Mouse (Mus musculus) forebrain, postnatal 0 days (tissue): ENCODE results near the gene Acer1. TPM values are rescaled to one million over a fixed set of nuclear protein-coding genes. Genes with fewer than 3 reads are reported as not detected.

ENCODE experiments used
- ATAC-seq: fragments of 200-750 bp; cut with Nextera tagmentation; 2 replicates; pipeline ENCODE4 v1.8.0; 2017; ENCODE audit warnings: mild to moderate bottlenecking, moderate library complexity
- DNase-seq: peaks from one replicate; pipeline ENCODE4 v3.0.0-alpha.2; 2015
- H3K27ac ChIP-seq: fragments of 300-500 bp; sonication (generic); 2 replicates; pipeline ENCODE4 v1.5.1; 2014; ENCODE audit warnings: low read depth, mild to moderate bottlenecking, antibody characterized with exemption, low read length, moderate library complexity, mixed read lengths
- H3K27me3 ChIP-seq: fragments of 300-500 bp; sonication (generic); 2 replicates; pipeline ENCODE4 v1.6.1; 2014; ENCODE audit warnings: mild to moderate bottlenecking, low read length, mixed read lengths; ENCODE audit not compliant: insufficient read depth
- H3K36me3 ChIP-seq: fragments of 300-500 bp; sonication (generic); 2 replicates; pipeline ENCODE4 v1.6.1; 2014; ENCODE audit warnings: mild to moderate bottlenecking, moderate library complexity; ENCODE audit not compliant: insufficient read depth
- H3K4me1 ChIP-seq: fragments of 300-500 bp; sonication (generic); 2 replicates; pipeline ENCODE4 v1.6.1; 2014; ENCODE audit warnings: antibody characterized with exemption; ENCODE audit not compliant: insufficient read depth
- H3K4me2 ChIP-seq: fragments of 300-500 bp; sonication (generic); 2 replicates; pipeline ENCODE4 v1.6.1; 2014; ENCODE audit warnings: low read depth, mild to moderate bottlenecking, moderate library complexity
- H3K4me3 ChIP-seq: fragments of 300-500 bp; sonication (generic); 2 replicates; pipeline ENCODE4 v1.5.1; 2014; ENCODE audit warnings: low read depth, low read length, mixed read lengths
- H3K9ac ChIP-seq: fragments of 300-500 bp; sonication (generic); 2 replicates; pipeline ENCODE4 v1.6.1; 2014; ENCODE audit warnings: mild to moderate bottlenecking
- H3K9me3 ChIP-seq: fragments of 300-500 bp; sonication (generic); 2 replicates; pipeline ENCODE4 v1.6.1; 2016; ENCODE audit warnings: low read length
- CTCF ChIP-seq: sonication (generic); IDR thresholded peaks from 2 replicates; pipeline ENCODE4 v1.5.1; 2016; ENCODE audit warnings: antibody characterized with exemption, control low read depth, low read depth
- WGBS: fragments of 180-500 bp; shearing (Covaris S2); extraction: QIAGEN DNeasy Blood & Tissue Kit; methylation state at CpG from one replicate; pipeline ENCODE4 v1.1.7; 2014; 5-methylcytosine and 5-hydroxymethylcytosine counted together
- polyA plus RNA-seq: library from polyadenylated mRNA; unstranded; fragments of >200 nt; fragmentation: Nextera tagmentation; extraction: Ambion mirVana; gene quantifications from 2 replicates; pipeline ENCODE4 v1.2.1, GENCODE M21; 2015
- total RNA-seq: library from RNA; depleted of rRNA; stranded (reverse); fragments of >200 nt; gene quantifications from 2 replicates; pipeline ENCODE4 v1.2.3, GENCODE M21; 2014

Gene Acer1
- total and polyA plus RNA-seq, 2 experiments from 2014 or later: not detected

DNA sequence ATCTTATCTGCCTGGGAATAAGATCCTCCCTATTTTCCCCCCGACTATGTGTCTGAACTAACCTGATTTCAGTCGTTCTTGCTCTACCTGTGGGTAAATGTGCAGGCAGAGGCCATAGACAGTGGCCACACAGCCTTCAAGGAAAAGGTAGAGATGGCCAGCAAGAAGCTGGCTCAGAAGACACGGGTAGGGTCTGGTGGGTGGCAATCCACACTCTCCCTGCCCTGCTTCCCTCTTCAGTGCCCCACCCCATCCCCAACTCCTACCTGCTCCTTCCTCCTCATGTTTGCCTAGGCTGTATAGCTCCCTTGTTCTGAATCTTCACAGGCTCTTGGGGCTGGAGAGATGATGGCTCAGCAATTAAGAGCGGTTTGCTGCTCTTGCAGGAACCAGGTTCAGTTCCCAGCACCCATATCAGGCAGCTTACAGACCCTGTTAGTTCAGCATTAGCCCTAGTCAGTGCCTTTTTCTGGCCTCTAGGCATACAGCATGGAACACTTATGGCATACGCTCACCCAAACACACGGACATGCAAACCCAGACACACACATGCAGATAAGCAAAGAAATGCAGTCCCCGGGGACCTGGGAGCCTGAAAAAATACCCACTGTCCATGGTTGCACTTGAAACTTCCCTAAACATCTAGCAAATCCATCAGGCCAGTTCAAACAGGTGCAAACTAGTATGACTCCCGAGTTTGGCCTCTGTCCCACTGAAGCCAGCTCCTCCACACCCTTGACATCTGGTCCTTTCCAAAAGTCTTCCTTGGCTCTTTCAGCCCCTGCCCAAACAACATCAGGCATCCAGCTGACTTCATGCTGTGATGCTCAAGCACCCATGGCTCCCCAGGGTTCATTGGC is 5.2 kb downstream of the Acer1 start:
- H3K4me1 ChIP-seq: no peaks in the 10 kb centered on the region
- no peak overlapping the region for H3K4me2 ChIP-seq
- no peak overlapping the region for H3K4me3 ChIP-seq
- DNase-seq (no peak), ATAC-seq (no peak)
- no peak overlapping the region for H3K9ac ChIP-seq
- H3K36me3 ChIP-seq: no peaks in the 10 kb centered on the region
- H3K9me3 ChIP-seq: no peaks in the 10 kb centered on the region
- no peak for TF ChIP-seq CTCF
- H3K27ac ChIP-seq: no peak overlapping the region
- WGBS: 78% methylated on average over 8 of the region's 8 CpGs
- H3K27me3 ChIP-seq: no peaks in the 10 kb centered on the region

DNA sequence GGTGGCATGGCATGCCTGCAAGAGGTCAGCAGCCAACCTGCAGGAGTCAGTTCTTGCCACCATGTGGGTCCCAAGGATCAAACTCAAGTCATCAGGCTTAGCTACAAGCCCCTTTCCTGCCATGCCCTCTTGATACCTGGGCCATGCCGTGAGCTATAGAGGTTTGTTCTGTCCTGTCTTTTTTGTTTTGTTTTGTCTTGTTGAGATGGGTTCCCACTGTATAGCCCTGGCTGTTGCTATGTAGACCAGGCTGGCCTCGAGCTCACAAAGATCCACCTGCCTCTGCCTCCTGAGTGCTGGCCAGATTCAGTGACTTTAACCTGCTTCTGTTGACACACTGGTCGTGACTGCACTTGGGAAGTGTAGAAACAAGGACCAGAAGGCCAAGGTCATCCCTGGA is 6.5 kb downstream of the Acer1 start:
- TF ChIP-seq CTCF: no peak
- 75% methylated on average over 3 of the region's 3 CpGs for WGBS

DNA sequence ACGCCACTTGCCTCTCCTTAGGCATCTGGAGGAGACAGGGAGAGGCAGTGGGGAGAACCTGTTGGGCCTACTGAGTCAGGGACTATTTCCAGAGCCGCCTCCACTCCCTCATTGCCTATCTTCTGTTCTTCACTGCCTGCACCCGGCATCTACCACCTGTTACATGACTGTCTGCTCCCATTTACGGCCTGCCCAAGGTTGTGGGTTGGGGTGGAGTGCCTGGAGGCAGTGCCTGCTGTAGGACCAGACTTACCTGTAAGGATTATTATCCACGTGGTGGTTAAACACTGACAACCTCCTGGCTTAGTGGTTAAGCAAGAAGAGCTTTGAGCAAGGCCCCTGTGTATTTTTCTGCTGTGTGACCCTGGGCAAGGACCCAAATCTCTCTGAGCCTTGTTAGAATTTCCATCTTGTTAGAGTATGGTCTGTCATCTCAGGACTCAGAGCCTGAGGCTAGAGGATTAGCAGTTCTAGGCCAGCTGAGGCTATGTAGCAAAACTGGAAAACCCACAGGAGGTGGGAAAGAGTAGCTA is 7.2 kb downstream of the Acer1 start:
- 83% methylated on average over 5 of the region's 5 CpGs for WGBS
- TF ChIP-seq CTCF: no peak

More for the DNA sequence above, 6.5 kb downstream of the Acer1 start:
- DNase-seq: no peak
- Histone ChIP-seq H3K4me2 (no peak overlapping the region), H3K4me3 (no peak overlapping the region), H3K36me3 (no peaks in the 10 kb centered on the region), H3K27ac (no peak overlapping the region), H3K9ac (no peak overlapping the region), H3K4me1 (no peaks in the 10 kb centered on the region), H3K9me3 (no peaks in the 10 kb centered on the region), H3K27me3 (no peaks in the 10 kb centered on the region)
- ATAC-seq: no peak

DNA sequence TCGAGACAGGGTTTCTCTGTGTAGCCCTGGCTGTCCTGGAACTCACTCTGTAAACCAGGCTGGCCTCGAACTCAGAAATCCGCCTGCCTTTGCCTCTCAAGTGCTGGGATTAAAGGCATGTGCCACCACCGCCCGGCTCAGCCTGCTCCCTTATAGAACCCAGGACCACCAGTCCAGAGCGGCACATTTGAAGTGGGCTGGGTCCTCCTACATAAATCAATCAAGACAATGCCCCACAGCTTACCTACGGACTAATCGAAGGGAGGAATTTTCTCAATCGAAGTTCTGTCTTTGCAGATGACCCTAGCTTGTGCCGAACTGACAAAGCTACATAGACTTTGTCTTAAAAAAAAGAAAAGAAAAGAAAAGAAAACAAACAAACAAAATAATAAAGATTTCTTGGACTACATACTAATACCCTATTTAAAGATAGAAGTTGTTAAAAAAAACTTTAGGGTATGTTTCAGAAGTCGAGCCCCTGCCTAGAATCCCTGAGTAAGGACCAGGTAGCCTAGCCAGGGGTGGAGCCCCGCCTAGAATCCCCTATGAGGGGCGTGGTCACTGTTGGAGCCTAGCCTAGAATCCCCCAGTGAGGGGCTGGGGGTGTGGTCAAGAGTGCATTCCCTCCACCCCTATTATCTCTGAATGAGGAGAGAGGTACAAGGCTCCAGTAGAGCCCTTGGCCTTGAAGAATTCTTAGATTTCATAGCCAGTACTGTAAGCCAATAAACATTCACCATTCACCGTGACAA is 7.8 kb downstream of the Acer1 start:
- 68% methylated on average over 13 of the region's 14 CpGs for WGBS
- Histone ChIP-seq H3K36me3 (no peaks in the 10 kb centered on the region), H3K27me3 (no peaks in the 10 kb centered on the region), H3K9me3 (no peaks in the 10 kb centered on the region), H3K4me2 (no peak overlapping the region), H3K9ac (no peak overlapping the region), H3K4me3 (no peak overlapping the region), H3K27ac (no peak overlapping the region), H3K4me1 (no peaks in the 10 kb centered on the region)
- ATAC-seq (no peak), DNase-seq (no peak)
- no peak for TF ChIP-seq CTCF

More for the DNA sequence above, 7.2 kb downstream of the Acer1 start:
- no peaks in the 10 kb centered on the region for H3K4me1 ChIP-seq
- no peaks in the 10 kb centered on the region for H3K27me3 ChIP-seq
- ATAC-seq: no peak
- no peak overlapping the region for H3K4me2 ChIP-seq
- DNase-seq: no peak
- H3K9me3 ChIP-seq: no peaks in the 10 kb centered on the region
- H3K27ac ChIP-seq: no peak overlapping the region
- no peak overlapping the region for H3K9ac ChIP-seq
- H3K4me3 ChIP-seq: no peak overlapping the region
- H3K36me3 ChIP-seq: no peaks in the 10 kb centered on the region

DNA sequence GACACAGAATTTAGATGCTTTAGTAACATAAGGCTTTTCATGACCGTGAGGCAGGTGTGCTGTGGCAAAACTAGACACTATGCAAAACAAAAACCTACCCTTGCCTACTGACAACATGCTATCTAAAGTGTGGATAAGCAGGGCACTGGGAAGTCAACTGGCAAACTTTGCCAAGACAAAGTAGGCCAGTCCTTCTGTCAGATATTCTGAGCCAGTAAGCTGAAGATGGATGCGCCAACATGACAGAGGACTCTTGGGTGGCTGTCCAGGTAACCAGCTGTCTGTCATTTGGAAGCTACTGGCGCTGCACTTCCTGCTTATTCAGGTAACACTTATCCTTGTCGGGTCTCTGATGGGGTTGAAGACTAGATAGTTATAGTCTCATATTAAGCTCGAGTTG is 11.8 kb downstream of the Acer1 start:
- H3K9ac ChIP-seq: no peak overlapping the region
- no peaks in the 10 kb centered on the region for H3K27me3 ChIP-seq
- TF ChIP-seq CTCF: no peak
- ATAC-seq (no peak), DNase-seq (no peak)
- no peak overlapping the region for H3K27ac ChIP-seq
- H3K4me1 ChIP-seq: no peaks in the 10 kb centered on the region
- H3K36me3 ChIP-seq: no peaks in the 10 kb centered on the region
- no peaks in the 10 kb centered on the region for H3K9me3 ChIP-seq
- H3K4me2 ChIP-seq: no peak overlapping the region
- no peak overlapping the region for H3K4me3 ChIP-seq
- WGBS: 58% methylated on average over 5 of the region's 5 CpGs

DNA sequence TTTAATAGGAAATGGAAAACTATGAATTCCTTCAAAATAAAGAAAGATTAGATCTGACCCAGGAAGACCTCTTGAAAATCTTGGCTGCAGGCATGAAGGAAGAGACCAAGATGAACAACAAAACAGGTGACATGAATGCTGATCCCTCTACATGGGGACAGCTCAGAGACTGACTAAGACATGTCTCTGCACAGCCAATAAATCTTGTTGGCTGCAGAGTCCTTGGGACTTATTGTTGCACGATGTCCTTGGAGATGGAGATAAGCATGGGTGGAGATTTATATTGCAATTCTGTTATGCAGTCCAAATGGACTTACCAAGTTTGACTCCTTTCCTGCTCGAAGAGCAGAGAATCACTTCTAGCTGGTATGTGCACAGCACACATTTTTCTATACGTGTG is 12.6 kb downstream of the Acer1 start:
- Histone ChIP-seq H3K4me3 (no peak overlapping the region), H3K9ac (no peak overlapping the region), H3K36me3 (no peaks in the 10 kb centered on the region), H3K4me1 (no peaks in the 10 kb centered on the region), H3K27me3 (no peaks in the 10 kb centered on the region), H3K4me2 (no peak overlapping the region), H3K9me3 (no peaks in the 10 kb centered on the region), H3K27ac (no peak overlapping the region)
- ATAC-seq (no peak), DNase-seq (no peak)
- TF ChIP-seq CTCF: no peak
- 71% methylated on average over 3 of the region's 3 CpGs for WGBS

DNA sequence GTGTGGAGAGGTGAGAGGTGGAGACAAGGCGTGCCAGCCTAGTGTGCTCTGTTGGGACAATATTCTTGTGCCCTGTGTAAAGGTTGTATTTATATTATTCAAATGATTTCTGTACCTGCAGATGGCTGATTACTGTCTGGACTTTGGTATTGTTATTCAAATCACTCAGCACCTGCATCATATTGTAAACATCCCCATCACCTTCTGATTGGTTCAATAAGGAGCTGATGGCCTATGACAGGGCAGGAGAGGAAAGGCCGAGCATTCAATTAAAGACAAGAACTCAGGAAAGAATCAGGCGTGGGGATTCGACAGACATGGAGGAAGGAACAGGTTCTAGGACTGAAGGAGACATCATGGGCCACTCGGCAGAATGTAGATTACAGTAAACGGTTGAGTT is 18.3 kb downstream of the Acer1 start:
- Histone ChIP-seq H3K4me1 (no peaks in the 10 kb centered on the region), H3K9ac (no peak overlapping the region), H3K9me3 (no peaks in the 10 kb centered on the region), H3K4me3 (no peak overlapping the region), H3K27ac (no peak overlapping the region), H3K27me3 (no peaks in the 10 kb centered on the region), H3K4me2 (no peak overlapping the region), H3K36me3 (no peaks in the 10 kb centered on the region)
- ATAC-seq: no peak
- WGBS: 77% methylated on average over 6 of the region's 6 CpGs
- DNase-seq: no peak
- no peak for TF ChIP-seq CTCF
